Mouse (Mus musculus) right cerebral cortex, postnatal 4 days (tissue): ENCODE data around the gene Dscam.
"Not testable (repeated sequence)": the region's sequence is repeated elsewhere in the genome, so short reads cannot be mapped to it uniquely, and the experiment has no call there.

ENCODE experiments used
- DNase-seq: peaks from one replicate; pipeline ENCODE4 v3.0.0-alpha.2; 2022

The Dscam gene

DNA sequence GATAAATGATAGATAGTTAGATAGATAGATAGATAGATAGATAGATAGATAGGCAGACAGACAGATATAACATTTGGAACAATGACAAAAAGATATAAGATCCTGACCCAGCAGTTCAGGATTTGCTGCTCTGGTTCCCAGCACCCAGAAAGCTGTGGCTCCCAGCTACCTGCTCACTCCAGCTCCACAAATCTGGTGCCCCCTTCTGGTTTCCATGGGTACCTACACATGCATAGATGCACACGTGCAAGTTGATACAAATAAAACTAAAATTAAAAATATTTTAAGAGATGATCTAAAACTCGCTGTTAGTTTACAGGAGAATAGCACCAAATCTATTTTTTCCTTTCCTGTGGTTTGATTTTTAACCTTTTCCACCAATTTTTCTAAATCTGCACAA lies 238.8 kb downstream of the Dscam start:
- no peak for DNase-seq

DNA sequence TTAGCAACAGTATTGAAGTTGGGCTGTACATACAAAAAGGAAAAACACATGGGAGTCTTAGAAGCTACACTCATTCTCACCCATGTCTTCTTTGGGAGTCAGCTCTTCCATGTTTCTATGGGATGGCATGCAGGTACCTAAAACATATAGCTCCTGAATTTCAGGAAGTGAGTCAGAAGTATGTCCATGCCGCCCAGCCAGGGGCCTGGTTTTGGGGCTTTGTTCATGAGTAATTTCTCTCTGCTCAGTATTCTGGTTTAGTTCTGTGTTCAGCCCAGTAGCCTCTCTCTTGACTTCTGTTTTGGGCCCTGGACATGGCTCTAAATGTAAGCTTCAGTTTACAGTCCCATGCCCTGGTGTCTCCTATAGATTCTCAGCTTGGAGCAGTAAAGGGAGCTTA lies 242.5 kb downstream of the Dscam start:
- DNase-seq = no peak

DNA sequence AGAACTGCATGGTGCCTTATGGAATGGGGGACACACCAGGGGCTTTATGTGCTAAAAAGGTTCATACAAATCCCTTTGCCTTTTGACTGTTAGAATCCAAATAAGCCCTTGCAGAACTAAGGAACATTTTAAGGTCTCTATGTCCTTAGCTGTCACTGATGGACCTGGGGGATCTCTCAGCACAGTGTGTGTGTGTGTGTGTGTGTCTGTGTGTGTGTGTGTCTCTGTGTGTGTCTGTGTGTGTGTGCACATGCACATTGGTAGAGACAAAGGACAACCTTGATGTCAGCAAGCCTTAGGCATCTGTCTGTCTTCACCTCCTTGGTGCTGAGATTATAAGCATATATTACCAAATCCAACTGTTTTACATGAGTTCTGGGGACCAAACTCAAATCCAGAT lies 243.1 kb downstream of the Dscam start:
- no peak for DNase-seq

DNA sequence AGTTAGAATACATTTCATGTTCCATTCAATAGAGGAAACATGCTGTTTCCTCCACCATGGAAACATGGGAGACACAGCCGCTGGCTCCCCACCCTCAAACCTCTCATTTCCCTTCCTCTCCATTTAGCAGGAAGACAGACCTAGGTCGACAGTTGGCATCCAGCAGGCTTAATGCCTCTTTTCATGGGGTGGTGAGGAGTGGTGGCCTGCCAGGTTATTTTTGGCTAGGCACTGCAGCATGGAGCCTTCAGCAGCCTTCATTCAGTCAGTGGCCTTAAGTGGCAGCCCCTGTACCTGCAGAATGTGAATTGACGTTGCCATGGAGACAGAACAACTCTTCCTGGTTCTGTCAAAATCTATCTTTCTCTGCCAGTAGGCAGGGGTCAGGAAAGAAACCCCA lies 243.6 kb downstream of the Dscam start:
- no peak for DNase-seq

DNA sequence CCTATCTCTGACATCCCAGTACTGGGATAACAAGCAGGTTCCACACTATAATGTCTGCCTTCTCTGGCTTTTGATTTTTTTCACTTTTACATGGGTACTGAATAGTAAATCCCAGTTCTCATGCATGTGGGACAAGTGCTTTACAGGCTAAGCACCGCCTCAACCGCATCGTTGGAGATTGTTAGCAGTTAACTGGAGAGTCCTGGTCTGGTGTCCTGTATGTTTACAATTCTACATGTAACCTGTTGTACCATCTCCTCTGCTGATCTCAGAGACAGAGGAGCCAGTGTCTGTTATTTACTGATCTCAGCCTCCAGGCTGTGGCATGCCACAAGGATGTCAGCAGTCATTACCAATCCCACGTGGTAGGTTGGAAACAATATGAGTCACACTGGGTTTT lies 246.6 kb downstream of the Dscam start:
- no peak for DNase-seq

DNA sequence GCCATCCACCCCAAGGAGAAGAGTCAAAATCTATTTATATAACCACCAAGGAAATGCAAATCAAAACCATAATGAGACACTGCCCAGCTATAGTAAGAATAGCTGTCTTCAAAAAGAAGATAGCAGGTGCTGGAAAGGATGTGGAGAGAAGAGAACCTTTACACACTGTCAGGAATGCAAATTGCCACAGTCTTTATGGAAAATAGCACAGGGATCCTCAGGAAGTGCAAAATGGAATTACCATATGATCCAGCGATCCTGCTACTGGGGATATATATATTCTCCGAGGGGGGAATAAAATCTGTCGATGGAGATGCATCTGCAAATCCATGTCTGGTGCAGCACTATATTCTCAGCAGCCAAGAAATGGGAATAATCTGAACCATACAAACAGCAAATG lies 256.1 kb downstream of the Dscam start:
- DNase-seq = no peak

DNA sequence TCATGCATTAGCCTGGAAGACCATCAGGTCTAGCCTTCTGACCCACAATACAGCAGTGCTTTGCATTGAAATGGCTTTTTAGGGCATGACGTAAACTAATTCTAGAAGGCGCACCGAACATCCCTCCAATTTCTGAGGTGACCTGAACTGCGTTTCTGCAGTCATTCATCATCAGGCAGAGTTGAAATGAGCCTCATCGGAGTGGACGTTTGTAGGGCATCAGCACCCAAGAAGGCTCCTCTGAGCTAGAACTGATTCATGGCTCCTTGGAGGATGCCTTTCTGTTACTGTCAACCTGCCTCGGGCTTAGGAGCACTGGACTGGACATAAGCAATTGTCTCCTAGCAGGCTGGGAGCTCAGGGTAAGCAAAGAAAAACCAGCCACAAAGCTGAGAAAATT lies 257.7 kb downstream of the Dscam start:
- DNase-seq = no peak

DNA sequence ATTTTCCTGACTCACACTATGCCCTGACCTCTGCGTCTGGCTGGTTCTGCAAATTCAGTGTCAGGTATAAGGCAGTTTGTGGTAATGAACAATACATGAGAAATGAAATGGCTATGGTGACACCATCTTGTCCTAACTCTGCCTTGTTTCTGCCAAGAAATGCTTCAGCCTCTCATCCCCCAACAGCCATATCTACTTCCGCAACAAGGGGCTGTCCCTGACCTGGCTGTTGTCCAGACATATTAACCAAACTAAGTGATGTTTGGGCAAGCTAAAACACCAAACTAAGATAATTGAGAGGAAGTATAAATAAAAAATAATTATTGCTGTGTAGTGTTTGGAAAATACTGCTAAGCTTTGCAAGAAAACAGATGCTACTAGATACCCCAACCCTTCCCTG lies 258.4 kb downstream of the Dscam start:
- DNase-seq = no peak

DNA sequence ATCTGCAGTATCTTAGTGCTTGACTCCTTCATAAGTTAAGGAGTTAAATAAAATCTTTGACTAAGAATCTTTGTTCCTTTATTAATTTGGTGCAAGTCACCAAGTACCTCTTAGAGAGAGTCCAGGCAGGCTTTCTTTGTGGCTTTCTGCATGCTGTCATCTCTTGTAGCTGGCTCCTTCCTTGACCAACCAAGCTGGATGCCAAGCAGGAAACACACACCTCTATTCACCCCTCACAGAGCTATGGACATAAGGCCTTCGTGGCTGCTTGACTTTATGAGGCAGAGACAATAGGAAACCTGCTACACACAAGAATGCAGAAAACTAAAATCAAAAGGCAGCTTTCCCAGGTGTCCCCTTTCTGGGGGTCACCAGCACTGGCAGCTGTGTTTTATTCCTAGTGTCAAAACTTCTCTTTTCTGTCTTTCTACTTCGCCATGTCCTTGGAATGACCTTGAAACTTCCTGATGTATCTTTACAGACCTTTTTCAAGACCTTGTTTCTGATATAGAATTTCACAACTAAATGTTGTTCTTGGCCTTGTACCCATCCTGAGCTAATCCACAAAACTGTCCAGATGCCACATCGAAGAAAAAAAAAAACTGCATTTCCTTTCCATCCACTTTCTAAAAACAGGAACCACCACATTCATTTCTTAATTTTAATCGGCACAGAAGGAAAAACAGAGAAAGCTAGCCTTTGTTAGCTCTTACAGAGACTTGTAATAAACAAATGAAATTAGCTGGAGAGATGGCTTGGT lies 260.0 kb downstream of the Dscam start:
- DNase-seq = no peak

DNA sequence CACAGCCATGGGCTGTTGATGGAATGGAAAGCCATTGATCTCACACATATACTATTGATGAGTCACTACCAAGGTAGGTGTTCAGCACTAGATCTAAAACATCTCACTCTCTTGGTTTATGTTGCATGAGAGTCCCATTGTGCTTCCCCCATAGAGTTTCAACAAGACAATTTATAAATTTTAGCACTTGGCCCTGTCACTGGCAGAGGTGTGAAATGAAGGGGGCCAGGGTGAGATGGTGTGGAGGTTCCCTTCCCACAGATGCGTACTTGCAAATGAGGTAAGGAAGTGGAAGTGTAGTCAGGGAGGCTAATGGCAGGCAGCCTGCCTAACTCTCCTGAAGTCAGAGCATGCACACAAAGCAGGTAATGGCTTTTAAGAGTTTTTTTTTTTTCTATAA lies 262.7 kb downstream of the Dscam start:
- no peak for DNase-seq

DNA sequence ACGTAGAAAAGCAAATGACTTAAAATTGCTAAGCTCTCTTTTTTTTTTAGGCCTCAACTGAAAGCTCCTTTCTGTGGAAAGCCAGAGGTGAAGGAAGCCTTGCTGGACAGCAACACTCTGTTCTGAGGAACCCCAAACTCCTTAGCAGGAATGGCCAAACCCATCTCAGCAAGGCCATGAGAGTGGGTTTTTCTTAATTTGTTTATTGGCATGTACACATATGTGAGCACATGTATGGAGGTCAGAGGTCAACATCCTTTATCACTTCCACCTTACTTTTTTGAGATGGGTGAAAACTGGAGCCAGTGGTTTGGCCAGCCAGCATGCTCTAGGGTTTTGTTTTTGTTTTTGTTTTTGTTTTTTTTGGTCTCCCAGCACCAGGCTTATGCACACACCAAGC lies 263.5 kb downstream of the Dscam start:
- DNase-seq = no peak

DNA sequence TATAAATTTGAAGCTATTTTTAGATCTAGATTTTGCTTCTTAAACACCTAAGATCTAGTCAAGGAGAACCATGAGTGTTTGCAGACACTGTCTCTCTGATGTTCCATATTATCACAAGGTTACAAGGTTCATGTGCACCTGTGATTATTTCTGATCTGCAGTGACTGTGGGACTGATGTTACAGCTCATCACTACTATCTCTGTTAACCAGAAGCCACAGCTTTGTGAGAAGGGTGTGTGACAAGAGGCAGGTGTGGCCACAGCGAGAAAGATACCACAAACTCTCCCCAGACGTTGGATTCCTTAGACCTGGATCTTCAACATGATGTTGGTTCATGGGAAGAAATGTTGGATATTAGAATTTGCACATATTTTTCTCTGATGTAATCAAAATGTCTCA lies 263.9 kb downstream of the Dscam start:
- DNase-seq = no peak

DNA sequence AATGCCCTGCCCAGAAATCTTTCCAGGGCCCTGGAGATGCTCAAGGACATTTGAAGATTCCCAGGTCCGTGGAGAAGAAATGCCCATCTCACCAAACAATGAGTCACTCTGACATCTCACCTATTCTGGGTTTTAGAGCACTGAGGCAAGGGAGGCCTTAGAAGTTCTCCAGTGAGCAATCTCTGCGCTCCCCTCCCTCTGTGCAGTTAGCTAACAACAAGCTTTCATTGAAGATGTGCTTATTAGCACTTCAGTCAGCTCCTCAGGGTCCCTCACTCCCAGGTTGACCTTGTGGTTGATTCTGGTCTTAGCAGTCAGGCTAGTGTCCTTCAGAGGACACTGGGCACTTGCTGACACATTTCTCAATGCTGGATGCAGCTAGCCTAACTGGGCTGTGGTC lies 265.8 kb downstream of the Dscam start:
- DNase-seq = no peak

DNA sequence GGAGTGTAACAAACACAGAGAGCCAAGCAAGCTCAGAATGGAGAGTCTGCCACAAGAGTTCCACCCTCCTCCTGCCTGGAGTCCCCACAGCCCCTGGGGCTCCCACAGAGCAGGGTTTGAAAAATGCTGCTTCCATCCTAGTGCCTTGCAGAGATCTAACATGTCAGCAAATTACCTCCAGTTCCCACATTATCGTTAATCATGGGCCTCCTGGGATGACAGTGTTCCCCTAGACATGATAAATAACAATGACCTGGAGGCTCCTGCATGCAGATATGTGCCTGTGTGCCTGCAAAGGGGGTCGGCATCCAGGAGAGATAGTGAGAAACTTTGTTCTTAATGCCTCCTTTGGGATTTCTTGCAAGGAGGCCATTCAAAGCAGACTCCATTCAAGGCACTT lies 266.2 kb downstream of the Dscam start:
- no peak for DNase-seq

DNA sequence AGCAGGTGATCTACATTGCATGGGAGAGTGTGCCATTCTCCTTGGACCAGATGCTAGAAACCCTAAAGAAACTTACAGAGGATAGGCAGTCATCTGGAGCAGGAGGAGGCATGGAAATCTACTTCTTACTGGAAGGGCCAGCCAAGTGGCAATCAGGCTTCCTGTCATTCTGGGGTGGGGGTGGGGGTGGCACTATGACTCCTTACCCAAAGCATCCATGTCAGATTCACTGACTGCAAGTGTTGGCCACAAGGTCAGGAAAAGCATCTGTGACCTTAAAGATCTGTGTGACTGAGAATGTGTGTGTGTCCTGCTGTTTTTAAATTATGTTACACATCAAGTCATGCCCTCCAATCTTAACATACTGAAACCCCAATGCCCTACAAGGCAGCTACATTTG lies 268.0 kb downstream of the Dscam start:
- DNase-seq = no peak

DNA sequence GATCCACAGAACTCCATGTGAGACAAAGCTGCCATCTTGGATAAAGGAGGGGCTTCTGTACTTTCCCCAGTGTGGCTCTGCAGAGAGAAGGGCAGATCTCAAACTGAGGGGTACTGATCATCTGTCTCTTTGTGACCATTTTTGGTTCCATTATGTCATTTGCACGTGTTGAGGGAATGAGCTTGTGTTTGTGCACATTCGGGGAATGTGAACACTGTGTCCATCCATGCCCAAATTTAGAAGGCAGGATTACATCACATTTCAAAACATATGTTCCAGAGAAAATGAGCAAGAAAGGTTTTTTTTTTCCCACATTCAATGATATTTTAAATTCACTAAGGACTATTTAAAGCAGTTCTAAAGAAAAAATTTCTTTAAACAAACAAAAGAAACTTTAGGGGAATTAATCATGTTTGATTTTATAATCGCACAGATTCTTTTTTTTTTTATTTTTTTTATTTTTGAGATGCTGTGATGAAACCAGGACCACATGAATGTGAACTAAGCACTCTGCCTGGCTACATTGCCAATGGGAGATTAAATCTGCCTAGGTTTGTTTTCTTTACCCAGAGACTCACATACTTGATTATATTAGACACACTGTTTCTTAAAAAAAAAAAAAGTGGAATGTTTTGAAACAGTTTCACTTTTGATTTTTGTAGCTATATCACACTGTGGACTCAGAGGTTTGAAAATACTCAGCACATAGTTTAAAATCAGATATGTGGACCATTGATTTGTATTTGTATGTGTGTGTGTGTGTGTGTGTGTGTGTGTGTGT lies 269.1 kb downstream of the Dscam start:
- no peak for DNase-seq

DNA sequence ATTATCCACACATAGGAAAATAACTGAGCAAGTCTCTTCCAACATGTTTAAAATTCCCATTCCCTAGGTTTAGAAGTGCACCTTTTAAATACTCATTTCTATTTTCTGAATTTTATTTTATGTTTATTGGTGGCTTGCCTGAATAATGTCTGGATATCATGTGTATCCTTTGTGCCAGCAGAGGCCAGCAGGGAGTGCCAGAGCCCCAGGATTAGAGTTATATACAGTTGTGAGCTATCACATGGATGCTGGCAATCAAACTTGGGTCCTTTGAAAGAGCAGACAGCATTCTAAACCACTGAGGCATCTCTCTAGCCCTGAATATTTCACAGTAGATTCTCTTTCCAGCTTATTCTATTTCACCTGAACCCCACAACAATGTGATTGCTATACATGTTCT lies 271.2 kb downstream of the Dscam start:
- DNase-seq = no peak

DNA sequence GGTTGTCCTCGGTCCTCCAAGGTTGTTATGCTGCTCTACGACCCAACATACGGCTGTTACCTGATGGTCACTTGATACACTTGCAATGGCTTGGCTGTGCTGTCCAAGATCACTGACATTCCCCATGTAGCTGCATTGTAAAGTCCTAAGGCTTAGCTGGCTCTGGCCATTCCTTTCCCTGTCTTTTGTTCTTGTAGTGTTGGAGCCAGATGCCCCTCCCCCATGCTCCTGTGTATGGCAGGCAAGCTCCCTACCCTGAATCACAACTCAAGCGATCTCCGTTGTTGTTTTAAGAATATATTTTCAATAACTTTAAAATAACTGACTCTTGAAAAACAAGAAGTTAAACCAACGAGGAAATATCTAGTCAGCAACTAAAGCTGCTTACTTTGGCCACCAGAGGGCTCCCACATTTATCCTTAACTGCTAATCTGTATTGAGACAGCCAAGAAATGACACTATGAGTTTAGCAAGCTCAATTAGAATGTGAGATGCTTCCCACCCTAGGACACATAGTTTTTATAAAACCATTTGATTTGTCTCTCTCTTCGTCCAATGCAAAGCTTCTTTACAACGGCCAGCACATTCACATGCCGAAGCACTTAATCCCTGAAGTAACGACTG lies 273.9 kb downstream of the Dscam start:
- DNase-seq = peak; percentile 60

DNA sequence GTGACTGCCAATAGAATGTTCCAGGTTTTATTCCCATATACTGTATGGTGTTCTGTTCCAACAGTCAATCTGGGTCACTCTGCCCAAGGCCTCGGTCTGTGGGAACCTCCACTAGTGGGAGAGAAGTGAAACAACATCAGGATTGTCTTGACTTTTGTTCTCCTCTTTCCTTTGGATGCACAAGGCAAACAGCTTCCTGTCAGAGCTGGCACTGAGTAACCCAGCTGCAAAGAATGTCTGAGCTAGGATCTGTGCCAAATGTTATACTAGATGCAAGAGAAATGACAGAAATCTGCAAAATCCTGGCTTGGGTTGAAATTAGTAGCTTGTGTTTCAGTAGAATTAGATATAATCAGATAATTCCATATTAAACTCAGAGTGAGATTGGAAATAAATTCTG lies 282.5 kb downstream of the Dscam start:
- DNase-seq = no peak

DNA sequence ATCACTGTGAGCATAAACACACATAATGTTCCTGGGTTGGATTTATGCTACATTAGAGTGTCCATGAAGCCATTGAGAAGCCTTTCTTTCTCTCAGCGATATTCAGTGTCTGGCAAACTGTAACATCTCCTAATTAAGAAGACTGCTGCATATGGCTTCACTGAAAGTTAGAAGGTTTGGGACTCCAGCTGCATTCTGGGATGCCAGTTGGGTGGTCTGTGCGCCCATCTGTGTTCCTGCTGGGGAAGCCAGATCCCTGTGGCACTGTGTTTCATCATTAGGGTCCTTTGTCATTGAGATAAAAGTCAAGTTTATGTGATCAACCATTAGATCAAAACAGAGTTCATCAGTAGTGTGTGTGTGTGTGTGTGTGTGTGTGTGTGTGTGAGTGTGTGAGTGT lies 284.7 kb downstream of the Dscam start:
- peak; percentile 15 for DNase-seq

DNA sequence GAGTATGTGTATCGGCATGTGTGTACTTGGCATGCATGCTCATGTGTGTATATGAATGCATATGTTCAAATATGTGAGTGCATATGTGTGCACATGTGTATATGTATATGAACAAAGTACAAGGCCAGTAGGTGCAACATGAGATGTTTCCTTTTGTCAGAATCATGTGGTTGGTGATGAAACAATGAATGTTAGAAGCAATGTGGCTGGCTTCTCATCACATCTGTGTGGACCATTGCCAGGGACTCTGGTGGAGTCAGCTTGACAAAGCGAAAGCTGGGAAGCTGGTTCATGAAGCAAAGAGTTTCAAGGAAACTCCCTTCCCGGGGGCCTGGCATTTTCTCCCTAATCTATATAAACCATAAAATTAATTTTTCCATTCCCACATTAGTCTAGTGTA lies 286.0 kb downstream of the Dscam start:
- not testable (repeated sequence) for DNase-seq

DNA sequence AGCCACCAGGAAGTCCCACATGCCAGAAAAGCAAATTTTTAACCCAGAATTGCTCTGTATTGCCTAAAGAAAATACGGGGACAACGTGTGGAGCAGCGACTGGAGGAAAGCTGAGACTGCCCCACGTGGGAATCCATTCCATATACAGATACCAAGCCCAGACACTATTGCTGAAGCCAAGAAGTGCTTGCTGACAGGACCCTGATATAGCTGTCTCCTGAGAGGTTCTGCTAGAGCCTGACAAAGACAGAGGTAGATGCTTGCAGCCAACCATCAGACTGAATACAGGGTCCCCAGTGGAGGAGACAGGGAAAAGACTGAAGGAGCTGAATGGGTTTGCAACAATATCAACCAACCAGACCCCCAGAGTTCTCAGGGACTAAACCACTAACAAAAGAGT lies 293.3 kb downstream of the Dscam start:
- DNase-seq = no peak

DNA sequence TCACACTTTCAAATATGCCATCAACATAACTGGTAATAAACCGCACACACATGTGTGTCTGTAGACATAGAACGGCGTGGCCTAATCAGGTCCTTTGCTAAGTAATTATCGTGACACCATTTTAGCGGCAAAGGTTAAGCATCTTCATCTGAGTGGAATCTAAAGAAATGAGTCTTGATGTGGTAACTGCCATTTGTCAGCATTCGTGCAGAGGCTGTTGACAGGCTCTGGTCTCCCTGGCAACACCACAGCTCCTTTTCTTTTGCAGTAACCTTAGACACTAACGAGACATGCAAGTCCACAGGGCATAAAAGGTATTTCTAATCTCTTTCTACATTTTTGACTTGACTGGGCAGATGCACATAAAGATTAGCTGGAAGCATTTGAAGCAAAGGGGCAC lies 297.8 kb downstream of the Dscam start:
- no peak for DNase-seq

DNA sequence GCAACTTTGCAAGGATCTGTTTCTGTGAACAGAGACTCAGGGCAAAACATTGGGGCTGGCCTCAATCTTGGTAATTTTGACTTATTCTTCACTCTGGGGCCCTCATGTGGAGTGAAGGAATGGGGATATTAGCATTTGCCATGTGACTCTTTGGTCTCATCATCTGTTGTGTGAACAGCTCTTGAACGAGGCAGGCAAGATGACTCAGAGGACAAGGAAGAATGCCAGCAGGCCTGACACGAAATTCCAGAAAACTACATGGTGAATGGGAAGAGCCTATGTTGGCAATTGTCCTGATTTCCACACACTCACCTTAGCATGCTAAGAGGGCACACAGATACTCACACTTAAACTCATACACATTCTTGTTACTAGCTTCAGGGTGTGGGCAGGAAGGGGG lies 313.0 kb downstream of the Dscam start:
- DNase-seq = no peak
